Comparison of ENCODE assay signal across 8 mouse cellular contexts in genomic region chr1:36492416-36493139, GRCm38 (mm10). TPM values are rescaled to one million over a fixed set of nuclear protein-coding genes. Genes with fewer than 3 reads are reported as not detected.
A peak's percentile ranks its signal among the peaks of the same experiment; 100 is the strongest.
DNase-seq lines count a peak whose midpoint lies in the region; ATAC-seq lines count a peak whose summit lies in the region.

No protein-coding gene starts in this region.

- peak overlapping the region; percentile 42; the same call in 1 of the 2 replicates for H3K27ac ChIP-seq in limb, embryonic 10.5 days
- no peak overlapping the region for H3K27ac ChIP-seq in midbrain, embryonic 16.5 days (ENCODE audit: low read length)

- intact Hi-C loops in heart, postnatal 10 days (cut with DNase I) = loop anchor here (2.0 to 5.0 kb wide), 3 partner anchors 20 to 125 kb away; partner anchors contain the start of genes Kansl3 and Lman2l

- no peaks in the 10 kb centered on the region for H3K9me3 ChIP-seq in limb, embryonic 10.5 days (replicated peaks)
- H3K9me3 ChIP-seq in midbrain, embryonic 16.5 days (replicated peaks; ENCODE audit: control insufficient read depth, low read length, poor library complexity, severe bottlenecking) = no peaks in the 10 kb centered on the region

- H3K4me2 ChIP-seq in midbrain, embryonic 16.5 days (ENCODE audit: low read length) = no peak overlapping the region

- peak; percentile 75 for DNase-seq in 3134 (ENCODE audit: extremely low read depth, insufficient read length, low spot score)
- peak; percentile 65 for DNase-seq in adrenal gland, postnatal 14 days
- peak; percentile 79 for DNase-seq in fibroblast of lung, adult 2 months (ENCODE audit: low read depth)
- DNase-seq in heart, postnatal 10 days = peak; percentile 83 to 85
- DNase-seq in limb, embryonic 10.5 days (ENCODE audit: low spot score) = peak; percentile 53
- DNase-seq in thymus, postnatal 14 days = no peak
- no peak for DNase-seq in T-cell, adult 2 months (ENCODE audit: low spot score)

- H3K9ac ChIP-seq in midbrain, embryonic 16.5 days (ENCODE audit: low read depth, low read length) = no peak overlapping the region

- WGBS in limb, embryonic 10.5 days = 48% methylated on average over 9 of the region's 9 CpGs
- WGBS in midbrain, embryonic 16.5 days = 50% methylated on average over 9 of the region's 9 CpGs

- no peak overlapping the region for H3K4me3 ChIP-seq in limb, embryonic 10.5 days
- no peak overlapping the region for H3K4me3 ChIP-seq in midbrain, embryonic 16.5 days (ENCODE audit: low read depth, low read length)

- H3K36me3 ChIP-seq in limb, embryonic 10.5 days = no peaks in the 10 kb centered on the region
- no peaks in the 10 kb centered on the region for H3K36me3 ChIP-seq in midbrain, embryonic 16.5 days (ENCODE audit: control insufficient read depth, insufficient read depth, low read length)

- no peaks in the 10 kb centered on the region for H3K27me3 ChIP-seq in limb, embryonic 10.5 days (ENCODE audit: low read depth, poor library complexity, severe bottlenecking)
- H3K27me3 ChIP-seq in midbrain, embryonic 16.5 days (ENCODE audit: control insufficient read depth, insufficient read depth, low read depth, low read length) = no peaks in the 10 kb centered on the region

- ATAC-seq in midbrain, embryonic 16.5 days = 0 out of 2 replicates have a peak, but pooled peaks have one; percentile 51

- peaks cover 20% of the 10 kb centered on the region for H3K4me1 ChIP-seq in limb, embryonic 10.5 days
- no peaks in the 10 kb centered on the region for H3K4me1 ChIP-seq in midbrain, embryonic 16.5 days (ENCODE audit: control insufficient read depth, insufficient read depth, low read length)

RNA-seq across cellular contexts. Expression of gene Cnnm3, which starts 19.1 kb away (rescaled TPM):
- 26.3 and 27.5 TPM in 2 replicates for total RNA-seq in adrenal gland, postnatal 14 days (2021)
- total RNA-seq in heart, postnatal 10 days (2021) = 10 to 100 TPM; 15.3 to 18.3 TPM
- 3.6 and 4.5 TPM in 2 replicates for polyA plus RNA-seq in limb, embryonic 10.5 days (2016; fragmentation: Nextera tagmentation; extraction: Ambion mirVana)
- 4.2 and 4.5 TPM in 2 replicates for polyA plus RNA-seq in midbrain, embryonic 16.5 days (2015; fragmentation: Nextera tagmentation; extraction: Ambion mirVana)

RNA-seq across cellular contexts. Expression of gene Cnnm4, which starts 21.2 kb away (rescaled TPM):
- 4.2 and 4.6 TPM in 2 replicates for total RNA-seq in adrenal gland, postnatal 14 days (2021)
- total RNA-seq in heart, postnatal 10 days (2021) = 1 to 10 TPM; 3.5 to 4.1 TPM
- polyA plus RNA-seq in limb, embryonic 10.5 days (2016; fragmentation: Nextera tagmentation; extraction: Ambion mirVana) = 12.7 and 17.5 TPM in 2 replicates
- polyA plus RNA-seq in midbrain, embryonic 16.5 days (2015; fragmentation: Nextera tagmentation; extraction: Ambion mirVana) = 9.8 and 11.5 TPM in 2 replicates

RNA-seq across cellular contexts. Expression of gene Ankrd23, which starts 44.1 kb away (rescaled TPM):
- total RNA-seq in adrenal gland, postnatal 14 days (2021) = 8.9 and 9.7 TPM in 2 replicates
- total RNA-seq in heart, postnatal 10 days (2021) = 100 to 1,000 TPM; 189 to 244 TPM
- polyA plus RNA-seq in limb, embryonic 10.5 days (2016; fragmentation: Nextera tagmentation; extraction: Ambion mirVana) = 14.3 and 16.8 TPM in 2 replicates
- 16.1 and 17.0 TPM in 2 replicates for polyA plus RNA-seq in midbrain, embryonic 16.5 days (2015; fragmentation: Nextera tagmentation; extraction: Ambion mirVana)

RNA-seq across cellular contexts. Expression of gene Gm42417, which starts 46.7 kb away (rescaled TPM):
- total RNA-seq in adrenal gland, postnatal 14 days (2021) = 2.1 TPM in 1 of 2 replicates, not detected in the other
- total RNA-seq in heart, postnatal 10 days (2021) = 100 to 1,000 TPM in 1 of 2 experiments, 10 to 100 TPM in 1; 90.6 to 123 TPM
- polyA plus RNA-seq in limb, embryonic 10.5 days (2016; fragmentation: Nextera tagmentation; extraction: Ambion mirVana) = 0.39 TPM in 1 of 2 replicates, not detected in the other
- polyA plus RNA-seq in midbrain, embryonic 16.5 days (2015; fragmentation: Nextera tagmentation; extraction: Ambion mirVana) = 0.20 and 0.75 TPM in 2 replicates

RNA-seq across cellular contexts. Expression of gene Lman2l, which starts 47.5 kb away (rescaled TPM):
- 26.2 and 30.7 TPM in 2 replicates for total RNA-seq in adrenal gland, postnatal 14 days (2021)
- 10 to 100 TPM; 17.3 to 23.8 TPM for total RNA-seq in heart, postnatal 10 days (2021)
- polyA plus RNA-seq in limb, embryonic 10.5 days (2016; fragmentation: Nextera tagmentation; extraction: Ambion mirVana) = 53.7 and 59.8 TPM in 2 replicates
- polyA plus RNA-seq in midbrain, embryonic 16.5 days (2015; fragmentation: Nextera tagmentation; extraction: Ambion mirVana) = 65.7 and 73.0 TPM in 2 replicates

Comparison
In these comparisons a context has a peak if more than half of its experiments do, and no peak if none do; other contexts are left out.
1. DNase-seq: peak in 3134 (single experiment), adrenal gland, postnatal 14 days (single experiment), fibroblast of lung, adult 2 months (single experiment), heart, postnatal 10 days (2 of 2) and limb, embryonic 10.5 days (single experiment); none in thymus, postnatal 14 days (single experiment) and T-cell, adult 2 months (single experiment).
2. RNA of gene Ankrd23, which starts 44.1 kb away (total RNA-seq): 189 to 244 TPM in heart, postnatal 10 days; 8.9 to 9.7 TPM in adrenal gland, postnatal 14 days; every median in the first group is over 10 times any median in the second.